Mouse (Mus musculus): ENCODE data around the gene Rims3.

Rims3 gene

DNA sequence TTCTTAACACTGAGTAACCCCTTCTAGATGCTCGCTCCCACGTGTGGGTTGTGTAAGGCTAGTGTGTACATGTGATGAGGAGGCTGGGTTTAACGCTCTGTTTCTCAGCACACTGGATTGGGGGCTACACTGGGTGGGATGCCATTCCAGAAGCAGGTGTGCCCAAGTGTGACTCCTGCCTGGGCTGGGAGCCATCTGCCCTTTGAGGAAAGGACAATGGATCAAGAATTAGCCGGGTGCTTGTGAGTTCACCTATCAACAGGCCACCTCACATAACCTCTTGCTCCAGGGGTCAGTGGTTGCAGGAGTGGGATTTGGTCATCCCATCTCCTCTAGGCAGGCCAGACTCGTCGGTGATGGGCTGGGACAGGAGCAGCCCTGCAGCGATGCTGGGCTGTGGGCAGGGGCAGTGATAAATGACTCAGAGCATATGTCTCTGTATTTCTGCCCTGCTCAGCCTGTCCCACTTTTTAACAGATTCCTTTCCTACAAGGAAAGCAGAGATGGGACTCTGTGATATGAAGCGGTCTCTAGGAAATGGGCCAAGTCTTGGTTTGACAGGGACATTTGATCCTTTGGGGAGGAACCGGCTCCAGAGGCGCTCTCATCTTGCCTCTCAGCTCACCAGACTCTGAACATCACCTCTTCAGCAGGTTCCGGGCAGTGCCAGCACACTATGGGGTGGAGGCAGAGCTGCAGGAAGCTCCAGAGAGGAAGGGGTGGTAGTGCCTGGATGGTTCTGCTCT, 39.2 kb downstream of the Rims3 start:
- DNase-seq (ENCODE audit: low read depth), result no peak

DNA sequence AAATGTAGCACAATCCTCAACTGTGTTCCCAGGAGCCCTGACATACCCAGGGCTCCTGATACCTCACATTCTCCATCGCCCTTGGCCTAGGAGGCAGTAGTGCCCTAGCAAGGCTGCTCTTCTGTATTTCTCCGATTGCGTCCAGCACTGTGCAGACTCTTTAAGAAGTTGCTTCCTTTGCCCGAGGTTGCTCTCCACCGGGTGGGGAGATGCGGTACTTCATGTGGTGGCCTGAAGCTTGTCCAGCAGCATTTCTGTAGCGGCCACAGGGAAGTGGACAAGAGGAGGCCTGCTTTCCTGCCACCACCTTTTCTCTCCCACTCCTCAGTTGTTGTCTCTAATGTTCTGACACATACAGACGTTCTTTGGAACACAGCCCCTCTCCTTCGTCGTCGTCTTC, 40.0 kb downstream of the Rims3 start:
- DNase-seq (ENCODE audit: low read depth), result no peak

DNA sequence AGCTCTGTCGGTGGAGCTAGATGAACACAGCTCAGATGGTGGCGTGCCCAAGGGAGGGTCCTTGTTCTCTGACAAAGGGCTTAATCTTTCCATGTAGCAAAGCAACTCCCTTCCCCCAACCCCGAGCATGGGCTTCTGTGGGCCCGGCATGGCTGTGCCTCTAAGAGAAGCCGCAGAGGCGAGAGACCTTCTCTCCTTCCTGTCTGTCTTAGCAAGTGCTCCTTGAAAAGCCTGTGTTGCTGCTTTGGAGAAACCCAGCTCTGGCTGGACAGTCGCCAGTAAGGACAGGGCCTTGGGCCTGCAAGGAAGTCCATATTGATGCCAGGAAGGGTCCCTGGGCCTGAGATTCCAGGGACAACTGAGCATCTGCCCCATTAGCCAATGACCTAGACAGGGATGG, 40.6 kb downstream of the Rims3 start:
- DNase-seq (ENCODE audit: low read depth), result no peak

DNA sequence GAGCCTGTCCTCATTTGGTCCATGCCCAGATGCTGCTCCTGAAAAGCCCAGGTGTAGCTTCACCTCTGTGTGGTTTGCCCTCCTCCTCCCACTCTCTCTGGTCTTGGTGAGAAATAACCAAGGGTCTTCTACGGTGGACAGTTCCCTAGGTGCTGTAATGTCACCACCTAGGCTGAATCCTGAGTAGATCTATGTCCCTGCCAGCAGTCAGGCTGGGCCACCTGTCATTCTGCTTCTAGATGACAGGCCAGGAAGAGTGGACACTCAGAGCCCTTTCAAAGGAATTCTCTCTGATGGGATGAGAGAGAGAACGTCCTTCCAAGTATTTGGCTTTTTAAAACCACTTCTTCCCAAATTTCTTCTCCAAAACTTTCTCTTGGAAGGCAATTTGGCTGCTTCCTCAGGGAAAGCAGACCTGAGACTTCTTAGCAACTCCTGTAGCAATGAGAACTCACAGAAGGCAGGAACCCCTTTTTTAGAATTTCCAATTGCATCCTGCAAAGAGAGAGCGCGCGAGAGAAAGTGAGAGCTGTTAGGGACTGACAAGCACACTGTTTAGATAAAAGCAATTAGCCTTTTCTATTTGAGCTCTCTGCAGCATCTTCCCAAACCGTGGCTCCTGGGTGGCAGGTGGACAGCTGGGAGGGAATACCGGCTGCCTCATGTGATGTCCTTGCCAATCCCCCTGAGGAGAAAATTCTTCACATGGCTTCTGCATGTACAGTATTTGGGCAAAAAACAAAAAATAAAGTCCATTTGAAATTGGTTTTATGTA, 41.4 kb downstream of the Rims3 start:
- DNase-seq (ENCODE audit: low read depth), result no peak

DNA sequence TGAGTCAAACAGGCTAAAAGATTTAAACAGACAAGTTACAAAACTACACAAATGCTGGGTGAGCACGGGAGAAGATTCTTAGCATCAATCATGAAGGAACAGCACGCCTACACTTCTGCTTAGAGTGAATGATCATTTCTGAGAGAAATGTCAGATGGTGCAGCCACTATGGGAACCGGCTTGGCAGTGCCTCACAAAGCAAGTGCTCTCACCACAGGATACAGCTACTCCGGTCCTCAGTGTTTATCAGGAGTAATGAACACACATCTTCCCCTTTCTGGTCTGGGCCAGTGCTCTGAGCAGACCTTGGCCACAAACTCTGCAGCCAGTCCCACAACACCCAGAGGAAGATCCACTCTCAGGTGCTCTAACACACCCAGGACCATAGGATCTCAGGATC, 49.9 kb downstream of the Rims3 start:
- peak; percentile 24 for DNase-seq (ENCODE audit: low read depth)

DNA sequence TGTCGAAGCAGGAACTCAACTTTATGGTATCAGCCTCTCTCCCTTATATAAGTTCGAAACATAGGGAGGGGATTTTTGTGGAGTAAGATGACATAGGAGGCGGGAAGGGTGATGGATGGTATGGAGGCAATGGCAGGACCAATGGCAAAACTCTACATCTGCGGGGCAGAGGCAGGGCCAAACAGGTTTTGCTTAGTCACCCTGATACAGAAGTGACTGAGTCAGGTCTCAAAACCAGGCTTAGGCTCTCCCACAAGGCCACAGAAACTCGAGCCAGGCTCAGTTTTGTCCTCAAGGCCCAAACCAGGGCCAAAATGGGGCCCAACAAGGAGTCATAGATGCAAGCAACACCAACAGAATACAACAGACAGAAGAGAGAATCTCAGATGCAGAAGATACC, 51.0 kb downstream of the Rims3 start:
- peak; percentile 26 for DNase-seq (ENCODE audit: low read depth)

DNA sequence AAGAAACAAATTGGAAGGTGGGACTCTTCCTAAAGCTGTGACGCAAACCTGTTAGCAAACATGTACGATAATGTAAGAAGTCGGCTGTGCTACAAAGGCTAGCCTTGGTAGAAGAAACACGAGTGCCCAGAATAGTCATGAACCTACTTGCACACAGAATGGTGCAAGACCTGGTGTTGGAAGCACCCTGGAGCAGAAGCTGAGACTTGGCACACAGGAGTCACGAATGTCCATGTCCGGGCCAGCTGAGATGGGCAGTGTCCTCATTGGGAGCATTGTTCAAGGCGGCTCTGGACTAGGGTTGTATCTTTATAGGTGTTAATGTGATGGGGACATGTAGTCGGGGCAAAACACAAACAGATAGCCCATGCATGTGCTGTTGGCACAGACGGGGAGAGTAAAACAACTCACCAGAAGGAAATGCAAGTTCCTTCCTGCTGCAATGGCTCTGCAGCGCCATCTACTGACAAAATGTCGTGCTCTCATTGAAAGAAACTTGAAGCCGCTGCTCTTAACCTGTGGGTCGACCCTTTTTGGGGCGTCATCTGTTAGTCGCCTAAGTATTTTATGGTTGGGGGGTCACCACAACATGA, 55.0 kb downstream of the Rims3 start:
- DNase-seq (ENCODE audit: low read depth), result peak; percentile 84

DNA sequence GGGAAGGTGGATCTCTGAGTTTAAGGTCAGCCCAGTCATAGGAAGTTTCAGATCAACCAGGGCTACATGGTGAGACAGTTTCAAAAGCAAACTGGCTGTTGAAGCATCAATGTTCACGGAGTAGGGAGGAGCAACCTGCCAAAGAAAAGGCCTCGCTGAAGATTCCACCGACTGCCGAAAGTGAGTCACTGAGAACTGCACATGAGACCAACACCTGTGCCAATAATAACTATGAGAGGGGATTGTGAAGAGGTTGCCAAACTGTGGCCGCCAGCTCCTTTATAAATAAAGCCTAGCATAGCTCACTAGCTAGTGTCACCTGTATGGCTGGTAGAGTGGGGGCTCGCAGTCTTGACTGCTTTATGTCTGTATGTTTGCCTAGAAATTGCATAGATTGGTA, 56.5 kb downstream of the Rims3 start:
- DNase-seq (ENCODE audit: low read depth), result no peak

DNA sequence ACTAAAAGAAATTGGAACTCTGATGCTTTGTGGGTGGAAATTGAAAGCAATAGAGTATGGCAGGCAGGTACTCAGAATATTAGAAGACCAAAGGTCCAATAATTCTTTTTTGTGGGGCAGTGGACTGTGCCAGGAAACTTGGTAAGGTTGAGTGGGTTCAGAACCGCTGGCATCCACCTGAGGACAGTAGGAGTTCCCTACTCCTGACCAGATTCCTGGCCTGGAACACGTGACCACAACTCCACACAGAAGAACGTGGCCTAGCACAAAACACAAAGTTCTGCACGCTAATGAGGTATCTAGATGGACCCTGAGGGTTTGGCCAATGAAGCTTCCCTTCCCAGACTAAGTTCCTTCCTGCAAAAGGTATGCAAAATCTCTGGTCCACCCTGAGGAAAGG, 58.2 kb downstream of the Rims3 start:
- no peak for DNase-seq (ENCODE audit: low read depth)

DNA sequence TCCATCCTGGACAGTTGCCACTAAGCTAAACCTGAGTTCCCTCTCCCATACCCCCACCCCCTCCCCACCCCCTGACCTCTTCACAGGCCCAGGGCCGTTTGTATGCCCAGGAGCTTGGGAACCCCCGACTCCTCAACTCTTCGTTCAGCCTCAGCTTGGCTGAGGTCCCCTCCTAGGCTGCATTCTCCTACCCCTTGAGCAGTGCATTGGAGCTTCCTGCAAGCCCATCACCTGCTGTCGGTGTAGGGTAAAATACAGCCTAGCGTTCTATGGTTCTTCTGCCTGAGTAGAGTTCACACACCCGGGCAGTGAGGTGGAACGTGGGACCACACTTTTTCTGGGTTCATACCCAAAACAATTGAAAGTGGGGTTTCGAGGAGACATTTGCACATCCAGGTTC, 58.8 kb downstream of the Rims3 start:
- no peak for DNase-seq (ENCODE audit: low read depth)

DNA sequence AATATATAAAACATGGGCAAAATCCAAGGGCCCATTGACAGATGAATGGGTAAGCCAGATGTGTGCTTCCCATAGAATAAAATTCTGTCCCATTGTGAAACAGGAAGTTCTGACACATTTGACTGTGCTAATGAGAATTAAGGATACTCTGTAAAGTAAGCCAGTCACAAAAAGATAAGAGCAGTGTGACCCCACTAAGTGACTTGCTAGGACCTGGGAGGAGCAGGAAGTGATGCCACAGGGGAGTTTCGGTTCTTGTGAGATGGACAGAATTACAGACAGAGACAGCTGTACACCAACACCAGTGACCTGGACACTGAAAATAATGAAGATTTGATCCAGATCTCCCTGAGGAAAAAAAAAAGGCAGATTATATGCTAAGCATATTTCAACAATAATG, 59.2 kb downstream of the Rims3 start:
- peak; percentile 64 for DNase-seq (ENCODE audit: low read depth)

DNA sequence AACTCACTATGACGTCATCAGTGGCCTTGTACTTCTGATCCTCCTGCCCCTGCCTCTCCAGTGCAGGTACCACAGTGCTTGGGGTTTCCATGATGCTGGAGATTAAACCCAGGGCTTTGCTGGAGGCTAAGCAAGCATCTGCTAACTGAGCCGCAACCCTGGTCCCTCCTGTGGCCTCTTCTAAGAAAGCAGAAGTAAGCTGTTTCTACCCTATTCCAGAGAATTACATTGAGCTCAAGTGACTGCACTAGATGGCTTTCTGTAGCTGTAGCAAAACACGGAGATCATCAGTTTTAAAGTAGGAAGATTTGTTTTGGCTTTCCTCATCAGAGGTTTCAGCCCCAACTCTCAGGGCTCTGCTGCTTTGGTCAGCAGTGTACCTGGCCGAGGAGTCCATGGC, 59.9 kb downstream of the Rims3 start:
- DNase-seq (ENCODE audit: low read depth), result peak; percentile 37

DNA sequence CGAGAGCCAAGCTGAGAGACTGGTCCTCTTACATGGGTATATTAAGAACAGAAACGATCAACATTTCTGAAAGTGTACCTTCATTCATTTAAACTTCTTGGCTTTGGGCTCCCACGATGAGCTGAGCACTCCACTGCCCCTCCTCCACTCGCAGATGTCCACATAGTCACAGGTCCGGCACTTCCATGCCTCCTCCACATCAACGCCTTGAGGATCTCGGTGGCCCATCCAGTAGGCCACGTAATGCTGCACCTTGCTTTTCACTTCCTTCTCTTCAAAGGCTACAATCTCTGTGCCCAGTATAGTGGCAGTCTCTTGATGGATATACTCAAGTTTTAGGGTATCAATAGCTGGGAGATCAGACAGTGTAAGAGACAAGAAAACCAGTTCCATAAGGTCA, 66.8 kb downstream of the Rims3 start:
- no peak for DNase-seq (ENCODE audit: low read depth)

DNA sequence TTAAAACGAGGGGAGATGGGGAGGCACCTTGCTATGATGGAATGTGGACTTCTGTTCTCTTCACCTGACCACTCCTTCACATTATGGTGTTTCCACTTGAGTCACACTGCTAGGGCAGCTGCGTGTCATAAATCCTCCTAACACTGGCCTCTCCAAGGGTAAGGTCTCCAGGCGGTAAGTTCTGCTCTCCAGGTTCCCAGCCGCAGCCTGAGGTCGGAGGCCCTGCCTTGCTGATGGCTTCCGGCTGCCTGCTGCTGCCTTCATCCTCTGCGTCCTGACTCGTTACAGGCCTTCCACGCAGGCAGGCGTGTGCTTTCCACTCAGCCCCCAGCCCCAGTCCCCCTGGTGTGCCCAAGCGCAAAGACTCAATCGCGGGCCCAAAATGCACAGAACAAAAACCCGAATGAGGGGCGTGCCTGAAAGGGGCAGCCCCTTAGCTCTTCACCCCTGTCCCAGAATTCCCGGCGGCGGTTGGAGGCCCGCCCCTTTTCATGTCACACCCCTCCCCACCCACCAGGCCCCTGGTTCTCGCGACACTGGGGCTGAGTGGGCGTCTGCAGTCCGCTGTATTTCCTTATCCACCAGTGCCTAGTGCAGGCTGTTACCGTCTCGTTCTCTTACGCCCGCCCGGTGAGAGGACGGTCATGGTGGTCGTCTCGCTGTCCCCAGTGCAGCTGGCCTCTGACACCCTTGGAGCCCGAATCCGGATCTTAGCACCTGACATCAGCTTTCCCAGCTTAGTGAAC, 70.1 kb downstream of the Rims3 start, which contains the start of gene Exo5:
Gene Exo5 (minus strand): TSS at position 464 of the 746 bp plus-strand sequence.
- DNase-seq (ENCODE audit: low read depth), result peak; percentile 96

DNA sequence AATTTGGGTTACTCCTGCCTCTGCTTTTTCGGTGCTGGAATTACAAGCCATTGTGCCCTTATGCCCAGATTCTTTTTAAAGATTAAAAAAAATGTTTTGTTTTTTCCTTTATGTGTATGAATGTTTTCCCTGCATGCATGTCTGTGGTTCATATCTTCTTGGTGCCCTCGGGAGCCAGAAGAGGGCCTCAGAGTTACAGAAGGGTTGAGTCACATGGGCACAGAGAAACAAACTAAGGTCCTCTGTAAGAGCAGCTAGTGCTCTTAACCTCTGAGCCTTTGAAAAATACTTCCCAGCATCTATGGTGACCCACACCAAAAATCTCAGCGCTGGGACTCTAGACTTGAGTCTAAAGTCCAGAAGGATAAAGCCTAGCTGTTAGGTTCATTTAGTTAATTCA, 70.8 kb downstream of the Rims3 start:
- peak; percentile 89 for DNase-seq (ENCODE audit: low read depth)

DNA sequence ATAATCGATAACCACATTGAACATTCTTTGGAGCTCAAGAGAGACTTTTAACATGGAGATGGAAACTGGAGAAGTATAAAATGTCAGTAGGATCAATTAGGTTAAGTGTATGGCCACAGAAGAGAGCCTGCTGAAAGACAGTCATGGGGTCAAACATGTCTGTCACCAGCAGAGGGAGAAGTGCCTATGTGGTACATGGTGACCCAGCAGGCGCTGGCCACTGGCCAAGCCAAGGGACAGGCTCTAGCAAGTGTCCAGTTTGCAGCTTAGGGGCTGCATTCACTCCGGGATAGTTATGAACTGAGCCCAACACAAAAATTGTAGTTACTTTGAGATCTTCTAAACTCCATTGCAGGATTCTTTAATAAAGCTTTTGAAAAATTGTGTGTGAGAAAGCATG, 74.1 kb downstream of the Rims3 start:
- peak; percentile 73 for DNase-seq (ENCODE audit: low read depth)

DNA sequence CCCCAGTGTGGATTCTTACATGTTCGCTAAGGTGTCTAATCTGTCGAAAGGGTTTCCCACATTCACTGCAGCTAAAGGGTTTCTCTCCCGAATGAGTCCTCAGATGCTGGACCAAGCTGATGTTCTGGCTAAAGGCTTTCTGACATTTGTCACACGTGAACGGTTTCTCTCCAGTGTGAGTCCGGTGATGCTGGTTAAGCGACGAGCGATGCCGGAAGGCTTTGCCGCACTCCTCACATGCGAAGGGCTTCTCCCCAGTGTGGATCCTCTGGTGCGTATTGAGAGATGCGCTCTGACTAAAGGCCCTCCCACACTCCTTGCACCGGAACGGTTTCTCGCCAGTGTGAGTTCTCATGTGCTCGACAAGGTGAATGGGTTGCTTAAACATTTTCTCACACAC, 76.1 kb downstream of the Rims3 start:
- no peak for DNase-seq (ENCODE audit: low read depth)

DNA sequence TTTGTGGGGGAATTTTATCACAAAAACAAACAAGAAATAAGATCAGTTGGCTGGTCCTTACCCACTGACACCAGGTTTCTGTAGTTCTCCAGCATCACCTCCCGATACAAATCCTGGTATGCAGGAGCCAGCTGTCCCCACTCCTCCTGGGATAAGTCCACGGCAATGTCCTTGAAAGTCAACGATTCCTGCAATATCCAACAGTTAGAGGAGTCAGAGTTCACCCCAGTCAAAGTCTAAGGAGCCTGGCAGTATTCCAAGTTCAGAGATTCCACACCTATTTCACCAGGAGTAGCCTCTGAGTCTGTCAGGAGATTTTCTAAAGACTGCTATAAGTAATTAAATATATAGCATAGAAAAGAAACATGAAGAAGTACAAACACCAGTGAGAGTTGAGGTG, 80.4 kb downstream of the Rims3 start:
- DNase-seq (ENCODE audit: low read depth), result no peak

Data from 416B (cell line).